Mouse (Mus musculus) stomach, embryonic 16.5 days (tissue): ENCODE results near the gene Klhl22. TPM values are rescaled to one million over a fixed set of nuclear protein-coding genes. Genes with fewer than 3 reads are reported as not detected.
A peak's percentile ranks its signal among the peaks of the same experiment; 100 is the strongest.

ENCODE experiments used
- ATAC-seq: fragments of 200-750 bp; cut with Nextera tagmentation; 2 replicates; pipeline ENCODE4 v1.8.0; 2017; ENCODE audit warnings: moderate number of reproducible peaks, moderate TSS enrichment; ENCODE audit not compliant: insufficient read depth, low FRiP score
- H3K27ac ChIP-seq: fragments of 300-500 bp; sonication (generic); 2 replicates; pipeline ENCODE4 v1.5.1; 2014; ENCODE audit warnings: low read length
- H3K27me3 ChIP-seq: fragments of 300-500 bp; sonication (generic); 2 replicates; pipeline ENCODE4 v1.6.1; 2014; ENCODE audit warnings: low read length, control low read depth, mixed read lengths; ENCODE audit not compliant: control insufficient read depth, insufficient read depth
- H3K36me3 ChIP-seq: fragments of 300-500 bp; sonication (generic); 2 replicates; pipeline ENCODE4 v1.6.1; 2014; ENCODE audit warnings: low read length; ENCODE audit not compliant: control insufficient read depth, insufficient read depth
- H3K4me1 ChIP-seq: fragments of 300-500 bp; sonication (generic); 2 replicates; pipeline ENCODE4 v1.6.1; 2014; ENCODE audit warnings: low read length, control low read depth, mixed read lengths; ENCODE audit not compliant: control insufficient read depth, insufficient read depth
- H3K4me2 ChIP-seq: fragments of 300-500 bp; sonication (generic); 2 replicates; pipeline ENCODE4 v1.6.1; 2014; ENCODE audit warnings: low read depth, low read length, mixed read lengths
- H3K4me3 ChIP-seq: fragments of 300-500 bp; sonication (generic); replicated peaks from 2 replicates; pipeline ENCODE4 v1.5.1; 2014; ENCODE audit warnings: mild to moderate bottlenecking, low read length
- H3K9ac ChIP-seq: fragments of 300-500 bp; sonication (generic); 2 replicates; pipeline ENCODE4 v1.6.1; 2014; ENCODE audit warnings: low read length
- H3K9me3 ChIP-seq: fragments of 300-500 bp; sonication (generic); replicated peaks from 2 replicates; pipeline ENCODE4 v1.6.1; 2016; ENCODE audit warnings: low read length, control low read depth; ENCODE audit not compliant: control insufficient read depth
- WGBS: fragments of 180-500 bp; shearing (Covaris S2); extraction: QIAGEN DNeasy Blood & Tissue Kit; methylation state at CpG from one replicate; pipeline ENCODE4 v1.1.7; 2014; 5-methylcytosine and 5-hydroxymethylcytosine counted together
- polyA plus RNA-seq: library from polyadenylated mRNA; unstranded; fragments of >200 nt; fragmentation: Nextera tagmentation; extraction: Ambion mirVana; gene quantifications from 2 replicates; pipeline ENCODE4 v1.2.1, GENCODE M21; 2015

The Klhl22 gene
- polyA plus RNA-seq, 1 experiment from 2014 or later = 56.7 TPM

DNA sequence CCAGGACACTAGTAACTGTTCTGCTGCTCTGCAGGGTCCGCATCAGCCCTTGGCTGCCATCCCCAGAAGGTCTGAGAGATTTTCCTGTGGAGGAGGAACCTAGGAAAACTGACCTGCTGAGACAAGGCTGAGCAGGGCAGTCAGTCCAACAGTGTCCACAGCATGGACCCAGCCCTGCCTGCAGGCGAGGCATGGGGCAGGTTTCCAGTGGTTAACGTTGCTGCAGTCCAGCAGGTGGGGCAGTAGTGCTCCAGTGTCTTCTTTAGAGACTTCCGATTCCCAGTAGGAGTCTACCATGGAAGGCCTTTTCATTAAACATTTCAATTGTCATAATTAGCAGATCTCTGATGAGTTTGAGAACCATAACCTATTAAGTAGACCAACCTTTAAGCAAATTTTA is 16.1 kb upstream of the Klhl22 start:
- Histone ChIP-seq H3K9me3 (no peaks in the 10 kb centered on the region; the same call in 1 of the 2 replicates), H3K9ac (peak overlapping the region; percentile 35; the same call in 1 of the 2 replicates), H3K4me2 (peak overlapping the region; percentile 29; the same call in 1 of the 2 replicates), H3K27ac (peak overlapping the region; percentile 89), H3K36me3 (no peaks in the 10 kb centered on the region), H3K4me1 (peaks cover 5% of the 10 kb centered on the region), H3K27me3 (no peaks in the 10 kb centered on the region), H3K4me3 (no peak overlapping the region)
- ATAC-seq = peak; percentile 76; the same call in 1 of the 2 replicates
- 29% methylated on average over 4 of the region's 4 CpGs for WGBS

DNA sequence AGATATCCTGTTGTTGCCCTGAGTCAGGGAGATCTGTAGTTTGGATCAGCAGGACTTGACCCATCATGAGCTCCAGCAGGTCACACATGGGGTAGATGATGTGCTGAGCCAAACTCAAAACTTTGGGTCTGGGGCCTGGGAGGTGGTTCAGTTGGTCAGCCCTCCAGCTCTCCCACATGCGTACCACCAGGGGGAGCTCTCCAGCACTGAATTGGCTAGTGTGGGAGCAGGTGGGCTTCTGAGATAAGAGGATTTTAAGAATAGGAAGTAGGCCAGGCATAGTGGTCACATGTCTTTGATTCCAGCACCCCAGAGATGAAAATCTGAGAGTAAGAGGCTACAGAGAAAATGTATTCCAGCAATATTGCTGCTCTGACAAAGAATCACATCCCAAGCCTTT is 14.9 kb upstream of the Klhl22 start:
- Histone ChIP-seq H3K4me2 (no peak overlapping the region), H3K4me3 (no peak overlapping the region), H3K27ac (no peak overlapping the region), H3K36me3 (no peaks in the 10 kb centered on the region), H3K4me1 (peaks cover 5% of the 10 kb centered on the region), H3K9ac (no peak overlapping the region), H3K27me3 (no peaks in the 10 kb centered on the region), H3K9me3 (no peaks in the 10 kb centered on the region; the same call in 1 of the 2 replicates)
- ATAC-seq = 0 out of 2 replicates have a peak, but pooled peaks have one; percentile 26
- WGBS = 11% methylated on average over 1 of the region's 1 CpGs

- H3K9me3 ChIP-seq = no peaks in the 10 kb centered on the region; the same call in 1 of the 2 replicates
- no peak overlapping the region for H3K4me3 ChIP-seq
- peaks cover 5% of the 10 kb centered on the region for H3K4me1 ChIP-seq
- no peaks in the 10 kb centered on the region for H3K27me3 ChIP-seq
- no peak for ATAC-seq
- H3K36me3 ChIP-seq = no peaks in the 10 kb centered on the region
- no peak overlapping the region for H3K9ac ChIP-seq
- H3K4me2 ChIP-seq = no peak overlapping the region
- no peak overlapping the region for H3K27ac ChIP-seq
- WGBS = 66% methylated on average over 2 of the region's 2 CpGs
Measured at GRCm38 (mm10) chr16:17745067-17745466, 14.4 kb upstream of the Klhl22 start.

DNA sequence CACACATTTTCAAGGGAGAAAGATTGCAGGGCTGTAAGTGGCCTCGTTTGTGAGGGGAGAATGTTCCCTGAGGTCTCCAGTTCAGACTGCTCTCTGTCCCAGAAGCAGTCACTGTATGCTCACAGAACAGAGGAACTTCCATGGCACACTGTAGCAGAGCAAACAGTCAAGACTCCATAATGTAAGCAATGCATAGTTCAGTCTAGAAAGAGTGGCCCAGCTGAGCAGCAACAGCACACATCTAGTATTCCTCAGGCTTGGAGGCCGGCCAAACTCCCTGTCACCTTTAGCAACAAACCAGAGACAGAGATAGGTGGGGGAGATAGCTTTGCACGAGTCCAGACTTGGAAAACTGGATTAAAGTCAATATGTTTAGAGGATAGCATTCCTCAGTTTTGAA is 6.4 kb upstream of the Klhl22 start:
- H3K4me1 ChIP-seq = peaks cover 4% of the 10 kb centered on the region
- peak; percentile 92 for ATAC-seq
- H3K4me3 ChIP-seq = no peak overlapping the region
- no peaks in the 10 kb centered on the region for H3K9me3 ChIP-seq
- H3K36me3 ChIP-seq = no peaks in the 10 kb centered on the region
- H3K4me2 ChIP-seq = no peak overlapping the region
- WGBS = 8% methylated on average over 3 of the region's 3 CpGs
- peak overlapping the region; percentile 35; the same call in 1 of the 2 replicates for H3K9ac ChIP-seq
- peak overlapping the region; percentile 85 for H3K27ac ChIP-seq
- H3K27me3 ChIP-seq = no peaks in the 10 kb centered on the region

GRCm38 (mm10) chr16:17753686-17754085 is 5.7 kb upstream of the Klhl22 start:
- H3K9me3 ChIP-seq = no peaks in the 10 kb centered on the region
- no peak for ATAC-seq
- no peaks in the 10 kb centered on the region for H3K27me3 ChIP-seq
- no peak overlapping the region for H3K4me2 ChIP-seq
- H3K36me3 ChIP-seq = no peaks in the 10 kb centered on the region
- peak overlapping the region; percentile 85 for H3K27ac ChIP-seq
- peaks cover 6% of the 10 kb centered on the region for H3K4me1 ChIP-seq
- 32% methylated on average over 1 of the region's 1 CpGs for WGBS
- no peak overlapping the region for H3K9ac ChIP-seq
- no peak overlapping the region for H3K4me3 ChIP-seq

- Histone ChIP-seq H3K36me3 (no peaks in the 10 kb centered on the region), H3K4me2 (no peak overlapping the region), H3K9ac (no peak overlapping the region), H3K9me3 (no peaks in the 10 kb centered on the region), H3K4me1 (peaks cover 21% of the 10 kb centered on the region), H3K27ac (no peak overlapping the region), H3K27me3 (no peaks in the 10 kb centered on the region), H3K4me3 (no peak overlapping the region)
- 91% methylated on average over 1 of the region's 1 CpGs for WGBS
- ATAC-seq = no peak
Measured at GRCm38 (mm10) chr16:17757756-17758155, 1.7 kb upstream of the Klhl22 start.

DNA sequence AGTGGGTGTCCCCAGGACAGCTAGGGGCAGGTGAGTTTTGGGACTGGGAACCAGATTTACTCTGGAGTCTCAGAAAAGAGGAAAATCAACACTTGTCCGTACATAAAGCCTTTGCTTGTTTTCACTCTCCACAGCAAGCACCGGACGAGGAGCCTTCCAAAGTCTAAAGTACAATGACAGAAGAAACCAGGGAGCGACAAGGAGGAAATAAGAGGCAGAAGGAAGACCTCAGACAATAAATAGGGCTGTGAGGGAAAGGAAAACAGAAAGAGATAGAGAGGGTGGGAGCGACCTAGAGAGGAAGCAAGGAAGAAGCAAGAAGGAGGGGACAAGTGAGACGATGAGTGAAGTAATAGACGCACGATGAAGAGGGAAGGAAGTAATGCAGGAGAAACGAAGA is 516 bp upstream of the Klhl22 start:
- peak overlapping the region; percentile 94 for H3K9ac ChIP-seq
- ATAC-seq = 0 out of 2 replicates have a peak, but pooled peaks have one; percentile 5
- H3K36me3 ChIP-seq = no peaks in the 10 kb centered on the region
- H3K4me3 ChIP-seq = peak overlapping the region; percentile 71
- H3K27me3 ChIP-seq = no peaks in the 10 kb centered on the region
- WGBS = 30% methylated on average over 9 of the region's 9 CpGs
- H3K4me2 ChIP-seq = peak overlapping the region; percentile 96
- peaks cover 19% of the 10 kb centered on the region; the same call in 1 of the 2 replicates for H3K4me1 ChIP-seq
- no peaks in the 10 kb centered on the region for H3K9me3 ChIP-seq
- H3K27ac ChIP-seq = peak overlapping the region; percentile 64

GRCm38 (mm10) chr16:17759813-17760321 is 449 bp downstream of the Klhl22 start:
- under 1% methylated on average over 39 of the region's 54 CpGs for WGBS
- no peaks in the 10 kb centered on the region for H3K9me3 ChIP-seq
- H3K36me3 ChIP-seq = no peaks in the 10 kb centered on the region
- H3K4me3 ChIP-seq = peak overlapping the region; percentile 71
- H3K27me3 ChIP-seq = no peaks in the 10 kb centered on the region
- H3K9ac ChIP-seq = peak overlapping the region; percentile 94
- peak overlapping the region; percentile 72 for H3K27ac ChIP-seq
- peaks cover 19% of the 10 kb centered on the region; the same call in 1 of the 2 replicates for H3K4me1 ChIP-seq
- H3K4me2 ChIP-seq = peak overlapping the region; percentile 96
- ATAC-seq = peak; percentile 27; the same call in 1 of the 2 replicates

DNA sequence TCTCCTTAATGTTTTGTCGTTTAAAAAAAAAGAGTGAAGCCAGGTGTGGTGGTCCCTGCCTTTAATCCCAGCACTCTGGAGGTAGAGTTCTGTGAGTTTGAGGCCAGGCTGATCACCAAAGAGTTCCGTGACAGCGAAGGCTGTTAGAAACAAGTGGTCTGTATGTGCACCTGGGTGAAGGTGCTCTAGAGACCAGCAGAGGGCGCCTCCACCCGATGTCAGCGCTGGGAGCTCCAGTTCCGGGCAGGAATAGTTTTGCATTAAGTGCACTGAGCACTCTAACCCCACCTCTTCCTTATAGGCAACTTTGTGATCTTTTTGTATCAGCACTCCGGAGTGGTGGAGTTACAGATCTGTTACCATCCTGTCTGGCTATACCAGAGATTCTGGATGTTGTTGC is 1.2 kb downstream of the Klhl22 start:
- Histone ChIP-seq H3K4me1 (peaks cover 19% of the 10 kb centered on the region; the same call in 1 of the 2 replicates), H3K4me2 (peak overlapping the region; percentile 96), H3K4me3 (peak overlapping the region; percentile 71), H3K36me3 (no peaks in the 10 kb centered on the region), H3K27ac (no peak overlapping the region), H3K9me3 (no peaks in the 10 kb centered on the region), H3K27me3 (no peaks in the 10 kb centered on the region), H3K9ac (peak overlapping the region; percentile 94)
- WGBS = 36% methylated on average over 8 of the region's 8 CpGs
- ATAC-seq = no peak
